Mouse (Mus musculus) skeletal muscle tissue, adult 2 months (tissue): ENCODE results near the gene Trim44.

Source experiments
- DNase-seq: peaks from one replicate; pipeline ENCODE4 v3.0.0-alpha.2; 2012; ENCODE audit warnings: low read depth, low spot score

Trim44 gene

DNA sequence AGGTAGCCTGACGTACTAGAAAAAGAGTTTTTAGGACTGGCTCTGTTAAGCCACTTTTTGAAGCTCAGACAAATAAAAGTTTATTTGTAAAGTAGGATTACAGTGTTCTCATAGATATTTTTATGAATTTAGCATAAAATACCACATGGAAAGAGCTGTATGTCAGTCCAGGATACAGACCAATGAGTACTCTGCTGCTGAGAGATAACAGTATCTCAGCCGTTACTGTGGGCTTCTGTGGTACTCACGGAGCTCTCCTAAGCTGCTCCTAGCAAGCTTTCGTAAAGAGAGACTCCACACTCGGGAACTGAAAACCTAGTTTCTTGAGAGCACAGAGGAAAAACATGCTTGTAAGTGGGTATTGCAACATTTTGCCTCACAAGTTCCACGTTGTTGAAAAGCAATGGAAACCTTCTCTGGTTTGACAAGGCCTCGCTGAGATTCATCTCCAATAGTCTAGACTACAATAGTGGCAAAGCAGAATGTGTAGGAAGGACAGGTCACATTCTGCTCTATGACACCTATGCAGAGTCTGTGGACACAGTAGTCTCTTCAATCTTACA lies 41.6 kb downstream of the Trim44 start:
- DNase-seq: no peak

DNA sequence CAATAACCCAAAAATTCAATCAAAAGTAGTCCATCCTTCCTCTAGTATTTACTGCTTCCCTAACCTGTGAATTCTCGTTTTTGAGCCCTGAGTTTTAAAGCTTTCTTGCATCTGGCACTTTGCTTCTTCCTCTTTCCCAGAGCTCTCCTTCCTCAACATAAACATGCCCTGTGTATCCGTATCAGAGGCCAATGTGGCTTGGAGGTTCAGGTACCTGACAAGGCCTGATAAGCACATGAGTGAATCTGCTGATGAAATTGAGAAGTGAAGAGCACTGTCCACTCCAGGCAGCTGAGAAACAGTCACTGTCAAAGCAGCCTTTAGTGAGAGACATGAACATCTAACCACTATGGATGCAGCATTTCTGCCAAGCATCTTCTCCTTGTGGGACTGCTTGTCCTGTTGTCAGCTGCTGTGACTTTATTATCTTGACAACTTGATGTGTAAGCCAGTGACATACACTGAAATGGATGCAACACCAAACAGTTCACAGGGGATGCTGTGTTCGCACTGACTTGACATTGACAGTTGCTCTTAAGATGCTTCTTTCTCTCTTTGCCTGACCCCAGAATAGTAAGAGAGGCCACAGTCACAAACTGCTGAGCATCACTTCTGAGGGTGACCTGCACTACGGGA lies 42.9 kb downstream of the Trim44 start:
- DNase-seq: no peak

DNA sequence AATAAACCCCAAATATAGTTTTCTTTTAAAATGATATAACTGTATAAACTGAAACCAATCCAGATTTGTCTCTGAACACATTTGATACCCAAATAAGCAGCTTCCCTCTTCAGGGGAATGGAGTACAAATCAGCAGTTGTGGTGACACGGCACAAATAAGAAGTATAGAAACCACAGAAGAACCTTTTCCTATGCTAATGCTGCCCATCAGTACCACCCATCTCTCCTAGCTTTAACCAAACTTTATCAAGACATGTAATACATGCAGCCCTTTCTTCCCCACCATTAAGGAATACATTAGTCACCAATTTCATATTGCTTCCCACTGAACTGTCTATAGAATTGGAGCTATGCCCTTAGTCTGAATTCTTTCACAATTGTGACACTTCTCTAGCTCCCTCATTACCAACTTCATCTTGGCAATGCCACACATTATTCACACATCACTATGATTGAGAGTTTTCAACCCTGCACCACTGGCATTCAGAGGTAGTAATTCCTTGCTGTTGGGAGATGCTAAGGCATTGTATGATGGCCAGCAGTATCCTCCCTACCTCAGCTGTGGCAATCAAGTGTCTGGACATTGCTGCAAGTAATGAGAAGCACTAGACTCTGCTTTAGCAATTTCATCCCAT lies 44.6 kb downstream of the Trim44 start:
- DNase-seq: no peak

DNA sequence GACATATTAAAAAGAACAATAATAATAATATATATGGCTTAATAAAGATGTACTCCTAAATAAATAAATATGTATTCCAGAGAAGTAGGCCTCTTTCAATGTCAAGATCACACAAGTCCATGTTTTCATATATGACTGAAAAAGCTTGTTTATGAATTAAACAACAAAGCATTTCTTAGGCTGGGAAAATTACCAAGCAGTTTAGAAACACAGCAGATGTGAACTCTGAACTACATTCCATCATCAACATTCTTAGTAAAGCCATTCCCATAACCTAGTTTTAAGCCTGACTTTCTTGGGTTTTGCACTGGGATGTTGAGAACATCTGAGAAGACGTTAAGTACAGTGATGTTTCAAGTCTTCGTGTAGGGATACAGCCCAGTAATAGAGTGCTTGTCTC lies 45.4 kb downstream of the Trim44 start:
- DNase-seq: no peak

DNA sequence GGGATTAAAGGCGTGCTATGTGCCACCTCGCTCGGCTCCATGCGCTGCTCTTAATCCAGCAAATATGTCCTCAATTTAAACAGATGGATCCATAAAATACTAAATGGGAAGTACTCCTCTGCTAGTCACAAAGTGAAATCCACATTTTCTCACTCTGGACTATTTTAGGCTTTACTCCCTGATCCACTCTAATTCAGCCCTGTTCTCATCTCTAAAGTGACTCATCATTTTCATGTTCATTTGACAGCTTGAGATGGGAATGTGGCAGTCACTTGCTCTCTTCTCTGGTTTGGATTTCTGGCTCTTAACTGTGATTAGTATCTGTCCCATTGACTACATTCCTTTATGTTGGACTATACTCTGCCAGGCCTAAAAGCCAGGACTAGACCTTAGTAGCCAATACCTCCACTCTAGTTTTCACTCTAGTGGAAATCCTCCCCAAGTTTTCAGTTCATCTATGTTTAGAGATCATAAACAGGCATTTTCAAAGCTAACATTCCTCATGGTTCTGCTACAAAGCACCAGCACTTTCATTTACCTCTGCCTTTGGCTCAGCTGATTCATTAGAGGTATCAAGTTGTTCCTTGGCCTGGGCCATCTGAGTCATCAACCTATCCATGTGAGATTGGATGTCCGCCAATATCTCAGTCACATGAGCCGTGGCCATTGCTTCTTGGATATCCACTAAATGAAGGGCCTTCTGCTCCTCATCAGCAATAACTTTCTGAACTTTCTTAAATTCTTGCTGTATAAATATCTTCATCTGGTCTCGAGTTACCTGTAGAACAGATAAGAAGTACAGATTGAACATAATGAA lies 50.5 kb downstream of the Trim44 start:
- DNase-seq: peak; percentile 69

DNA sequence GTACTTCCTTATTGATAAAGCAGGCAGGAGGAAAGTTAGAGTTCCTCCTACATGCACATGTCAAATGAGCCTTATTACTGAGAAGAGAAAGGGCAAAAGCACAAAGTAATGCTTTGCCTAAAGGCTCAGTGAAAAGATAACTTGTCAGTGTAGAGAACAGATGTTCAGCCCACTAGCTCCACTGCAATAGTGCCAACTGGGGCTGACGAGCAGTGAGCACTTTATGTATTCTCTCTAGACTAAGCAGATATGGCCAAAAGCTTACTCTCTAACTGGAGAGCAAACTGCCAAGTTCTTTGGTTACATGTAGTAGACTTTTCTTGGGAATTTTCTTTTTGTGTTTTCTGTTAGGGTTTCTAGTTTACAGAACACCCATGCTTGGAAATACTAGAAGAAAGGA lies 53.6 kb downstream of the Trim44 start:
- no peak for DNase-seq

DNA sequence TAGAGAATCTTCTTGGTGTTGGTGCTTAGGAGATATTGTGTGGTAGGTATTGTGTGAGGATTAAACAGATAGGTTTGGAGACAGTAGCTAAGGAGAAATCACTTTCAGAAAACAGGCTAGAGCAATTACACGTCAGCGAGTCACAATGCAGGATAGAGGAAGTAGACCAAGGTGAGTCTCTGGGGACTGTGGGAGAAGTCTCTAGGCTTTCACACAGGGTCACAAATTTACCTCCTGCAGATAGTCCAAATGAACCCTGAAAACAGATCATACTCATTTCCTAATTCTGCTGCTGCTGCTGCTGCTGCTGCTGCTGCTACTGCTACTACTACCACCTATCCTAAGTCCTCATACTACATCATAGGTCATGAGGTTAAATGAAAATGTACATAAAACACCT lies 66.2 kb downstream of the Trim44 start:
- DNase-seq: no peak

DNA sequence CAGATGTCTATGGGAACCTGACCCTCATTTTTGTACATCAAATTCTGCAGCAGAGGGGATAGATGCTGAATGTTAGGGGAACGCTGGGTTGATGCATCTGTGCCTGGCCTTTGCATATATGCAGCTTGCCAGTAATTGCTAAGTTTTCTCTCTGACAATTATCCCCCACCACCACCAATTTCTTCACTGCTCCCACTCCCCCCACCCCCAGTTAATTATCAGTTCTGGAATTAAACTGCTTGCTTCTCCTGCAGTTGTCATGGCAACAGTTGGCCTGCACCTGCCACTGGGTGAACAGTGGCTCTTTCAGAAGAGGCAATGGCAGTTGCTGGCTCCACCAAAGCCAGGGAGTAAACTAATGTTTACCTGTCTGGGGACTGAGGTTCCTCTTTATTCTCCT lies 70.8 kb downstream of the Trim44 start:
- DNase-seq: no peak

DNA sequence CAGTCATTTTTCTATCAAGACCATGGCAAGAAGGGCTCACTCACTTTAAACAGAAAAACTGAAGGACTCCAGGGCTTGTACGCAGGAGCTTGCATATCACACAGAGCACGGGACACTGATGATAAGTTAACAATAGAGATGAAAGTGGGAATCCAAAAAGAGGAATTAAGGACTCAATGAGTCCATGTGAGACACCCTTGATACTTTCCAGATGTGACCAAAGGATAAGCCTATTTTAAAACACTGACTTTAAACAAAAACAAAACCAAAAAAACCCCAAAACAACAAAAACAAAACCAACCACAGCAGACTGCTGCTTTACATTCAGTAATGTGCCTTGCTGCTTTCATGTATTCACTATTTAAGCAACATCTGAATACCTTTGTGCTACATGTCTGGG lies 75.7 kb downstream of the Trim44 start:
- no peak for DNase-seq

DNA sequence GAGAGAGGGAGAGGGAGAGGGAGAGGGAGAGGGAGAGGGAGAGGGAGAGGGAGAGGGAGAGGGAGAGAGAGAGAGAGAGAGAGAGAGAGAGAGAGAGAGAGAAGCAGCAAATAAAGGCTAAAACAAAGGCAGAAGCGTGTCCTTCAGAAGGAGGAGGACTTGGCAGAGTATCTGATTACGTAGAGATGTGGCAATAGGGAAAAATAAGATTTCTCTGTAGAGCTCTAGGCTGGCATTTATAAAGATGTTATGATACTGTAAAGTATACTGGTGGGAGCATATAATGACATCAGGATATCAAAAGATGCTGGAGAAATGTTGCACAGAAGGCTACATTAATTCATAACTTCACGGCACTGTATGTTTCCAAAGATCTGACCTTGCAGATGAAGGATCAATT lies 76.5 kb downstream of the Trim44 start:
- DNase-seq: no peak

DNA sequence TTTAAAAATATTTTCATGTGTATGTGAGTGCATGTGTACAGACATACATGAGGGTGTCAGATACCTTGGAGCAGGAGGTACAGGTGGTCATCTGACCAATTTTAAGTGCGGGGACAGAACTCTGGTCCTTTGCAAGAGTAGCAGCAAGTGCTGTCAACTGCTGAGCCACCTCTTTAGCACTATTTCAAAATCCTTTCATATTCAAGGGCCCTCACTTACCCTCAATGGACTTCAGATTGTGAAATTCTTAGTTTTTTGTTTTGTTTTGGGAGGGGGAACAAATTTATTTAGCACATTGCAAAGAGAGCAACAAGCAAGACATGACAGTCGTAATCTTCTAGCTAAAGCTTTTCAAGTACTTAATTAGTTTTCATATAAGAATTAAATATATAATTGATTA lies 81.7 kb downstream of the Trim44 start:
- no peak for DNase-seq

DNA sequence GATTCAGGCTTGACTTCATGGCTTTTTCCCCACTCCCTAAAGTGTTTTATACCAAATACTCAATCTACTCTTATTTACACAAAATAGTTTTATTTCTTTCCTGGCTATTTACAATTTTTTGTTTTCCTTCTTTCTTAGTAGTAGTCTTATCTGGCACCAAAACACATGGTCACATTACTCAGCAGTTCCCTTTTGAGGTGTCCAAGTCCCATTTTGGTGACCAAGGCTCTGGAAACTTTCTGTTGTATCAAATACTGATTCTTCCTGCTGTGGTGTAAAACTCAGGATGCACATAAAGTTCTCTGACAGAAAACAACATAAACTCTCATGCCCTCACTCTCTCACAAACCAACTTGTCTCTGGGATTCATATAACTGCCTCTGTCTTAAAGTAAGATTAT lies 83.3 kb downstream of the Trim44 start:
- DNase-seq: no peak

DNA sequence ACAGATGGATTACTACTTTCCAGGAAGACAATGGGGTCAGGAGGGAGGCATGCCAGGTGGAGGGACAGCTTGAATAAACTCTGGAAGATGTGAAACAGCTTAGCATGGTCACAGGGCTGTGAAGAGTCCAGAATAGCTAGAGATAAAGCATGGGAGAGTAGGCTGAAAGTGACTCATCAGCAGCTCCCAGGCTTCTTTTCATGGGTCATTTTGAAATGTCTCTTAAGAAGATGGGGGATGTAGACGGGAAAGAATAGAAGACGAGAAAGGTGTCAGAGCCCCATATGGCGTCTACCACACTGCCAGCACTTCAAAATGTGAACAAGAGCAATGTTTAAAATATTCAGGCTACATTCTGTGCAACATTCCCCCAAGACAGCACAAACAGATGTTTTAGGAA lies 91.1 kb downstream of the Trim44 start:
- no peak for DNase-seq

DNA sequence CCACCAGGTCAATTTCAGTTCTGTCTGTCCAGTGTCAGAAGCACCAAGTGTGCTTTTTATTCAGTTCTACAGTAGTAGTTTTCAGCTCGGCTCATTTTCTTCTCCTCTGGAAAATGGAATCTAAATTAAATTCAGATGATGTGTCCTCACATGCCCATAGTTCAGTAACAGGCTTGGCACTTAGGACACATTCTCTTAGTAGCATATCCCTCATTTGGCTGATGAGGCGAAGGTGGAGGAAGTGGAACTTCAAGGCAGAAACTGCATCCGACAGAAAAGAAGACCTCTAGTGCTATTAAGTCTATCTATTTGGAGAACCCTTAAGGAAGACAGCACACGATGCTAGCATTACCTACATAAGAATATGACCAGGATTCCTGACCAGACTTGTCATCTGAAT lies 92.5 kb downstream of the Trim44 start:
- no peak for DNase-seq

DNA sequence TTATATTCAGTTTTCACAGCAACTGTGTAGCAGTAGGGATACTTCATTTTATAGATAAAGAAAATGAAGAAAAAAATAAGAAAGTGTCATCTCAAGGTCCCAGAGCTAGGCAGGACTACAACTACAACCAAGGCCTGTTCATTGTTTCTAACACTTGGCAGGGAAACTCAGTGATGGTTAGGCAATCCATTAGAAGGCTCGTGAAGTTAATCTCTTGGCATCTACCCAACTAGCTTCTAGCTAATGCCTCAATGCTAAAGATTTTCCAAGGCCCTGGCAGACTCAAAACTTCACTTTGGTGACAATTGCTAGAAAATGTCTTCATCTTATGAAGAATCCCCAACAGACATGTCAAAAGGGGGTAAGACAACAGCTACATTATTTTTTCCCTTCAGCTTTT lies 93.0 kb downstream of the Trim44 start:
- no peak for DNase-seq

DNA sequence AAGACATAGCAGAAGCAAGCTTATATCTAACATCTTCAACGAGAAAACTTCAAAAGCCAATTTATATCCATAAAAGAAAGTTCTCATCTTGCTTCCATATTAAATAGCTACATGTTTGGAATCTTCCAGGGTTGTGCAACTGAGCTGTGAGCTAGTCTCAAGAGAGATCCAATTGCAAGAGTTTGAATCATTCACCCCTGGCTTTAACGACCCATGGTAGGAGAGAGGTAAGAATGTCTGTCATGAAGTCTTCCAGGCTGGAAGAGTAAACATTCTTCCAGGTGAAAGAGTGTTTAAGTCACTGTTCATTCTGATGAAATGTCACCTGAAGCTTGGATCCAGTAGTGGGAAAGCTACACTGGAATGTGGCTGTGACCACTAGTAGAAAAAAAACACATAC lies 93.6 kb downstream of the Trim44 start:
- no peak for DNase-seq

DNA sequence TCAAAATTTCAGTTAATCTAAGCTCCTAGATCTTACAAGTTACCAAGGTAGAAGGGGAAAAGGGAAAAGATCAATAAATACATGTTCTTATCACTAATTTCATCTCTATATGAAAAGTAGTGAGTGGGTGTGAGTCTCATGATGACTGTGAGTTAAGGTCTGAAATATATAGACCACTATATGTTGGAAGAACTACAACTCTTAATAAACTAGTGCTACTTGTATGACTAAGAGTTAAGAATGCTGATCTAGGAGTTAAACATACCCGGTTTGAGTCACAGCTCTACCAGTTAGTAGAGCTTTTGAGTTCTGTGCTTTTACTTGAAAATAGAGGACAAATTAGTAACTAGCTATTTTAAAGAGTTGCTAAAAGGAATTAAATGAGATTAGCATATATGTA lies 94.7 kb downstream of the Trim44 start:
- DNase-seq: no peak

DNA sequence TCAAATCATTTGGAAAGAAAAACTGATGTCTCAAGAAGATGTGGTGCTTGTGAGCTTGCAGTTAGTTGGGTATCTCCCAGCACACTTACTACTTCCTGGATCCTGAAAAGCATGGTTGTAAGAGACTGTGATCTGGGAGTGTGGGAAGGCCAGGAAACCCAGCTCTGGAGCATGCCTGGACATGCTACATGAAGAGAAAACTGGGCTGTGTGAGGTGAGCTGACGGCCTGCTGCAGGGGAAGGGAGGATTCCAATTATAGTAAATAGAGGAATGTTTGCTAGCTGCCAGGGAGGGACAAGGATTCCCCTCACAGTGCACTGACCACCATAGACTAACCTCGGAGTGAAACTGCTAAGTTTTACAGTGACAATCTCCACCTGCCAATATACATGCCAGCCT lies 104.4 kb downstream of the Trim44 start:
- DNase-seq: no peak

DNA sequence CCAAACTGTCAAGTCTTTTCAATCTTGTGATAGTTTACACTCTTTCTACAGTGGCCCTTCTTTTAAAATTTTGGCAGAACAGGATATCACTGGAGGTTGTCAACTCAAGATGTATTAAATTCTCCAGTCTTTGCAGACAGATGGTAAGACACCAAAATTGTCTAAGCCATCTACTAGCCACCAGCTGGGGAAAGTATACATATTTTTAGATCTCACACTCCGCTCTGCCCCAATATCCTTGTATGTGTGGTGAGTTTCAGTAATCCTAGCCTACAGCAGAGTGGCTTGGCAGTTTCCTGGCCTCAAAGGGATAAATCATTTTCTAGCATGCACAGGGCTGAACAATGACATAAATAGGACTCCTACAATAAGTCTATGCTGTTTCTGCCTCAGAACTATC lies 105.1 kb downstream of the Trim44 start:
- no peak for DNase-seq

DNA sequence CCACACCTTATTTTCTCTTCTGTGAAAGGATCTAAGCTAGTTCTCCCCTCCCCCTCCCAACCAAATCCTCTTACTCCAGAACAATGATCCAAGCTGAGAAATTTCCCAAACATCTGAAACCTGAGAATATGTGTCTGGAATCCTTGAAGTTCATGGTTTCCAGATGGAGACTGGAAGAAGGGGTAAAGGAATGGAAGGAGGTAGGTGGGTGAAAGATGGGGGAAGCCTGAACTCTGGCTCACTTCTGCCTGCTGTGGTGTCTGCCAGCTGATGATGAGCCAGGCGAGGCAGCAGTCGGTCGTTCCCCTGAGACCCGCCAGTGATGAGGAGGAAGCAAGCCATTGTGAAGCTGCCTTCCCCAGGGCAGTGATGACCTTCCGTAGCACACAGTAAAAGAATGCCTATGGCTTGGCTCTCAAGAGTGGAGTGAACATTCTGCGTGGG lies 112.8 kb downstream of the Trim44 start:
- DNase-seq: peak; percentile 59

DNA sequence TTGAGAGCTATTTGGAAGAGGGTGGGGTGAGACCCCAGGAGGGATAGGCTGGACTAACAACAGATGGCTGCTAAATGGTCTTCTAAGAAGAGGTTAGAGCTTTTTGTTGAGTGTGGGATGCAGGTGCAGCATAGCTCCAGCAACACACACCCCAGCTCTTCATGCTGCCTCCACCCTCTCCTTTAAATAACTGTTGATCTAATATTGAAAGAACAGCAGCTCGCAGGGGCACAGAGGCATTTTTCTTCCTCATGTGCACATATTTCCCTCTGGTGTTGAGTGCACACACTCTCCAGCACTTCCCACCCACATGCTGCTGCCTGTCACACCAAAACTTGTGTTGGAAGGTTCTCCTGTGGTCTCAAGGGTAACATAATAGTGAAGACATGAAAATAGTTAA lies 114.4 kb downstream of the Trim44 start:
- DNase-seq: no peak

DNA sequence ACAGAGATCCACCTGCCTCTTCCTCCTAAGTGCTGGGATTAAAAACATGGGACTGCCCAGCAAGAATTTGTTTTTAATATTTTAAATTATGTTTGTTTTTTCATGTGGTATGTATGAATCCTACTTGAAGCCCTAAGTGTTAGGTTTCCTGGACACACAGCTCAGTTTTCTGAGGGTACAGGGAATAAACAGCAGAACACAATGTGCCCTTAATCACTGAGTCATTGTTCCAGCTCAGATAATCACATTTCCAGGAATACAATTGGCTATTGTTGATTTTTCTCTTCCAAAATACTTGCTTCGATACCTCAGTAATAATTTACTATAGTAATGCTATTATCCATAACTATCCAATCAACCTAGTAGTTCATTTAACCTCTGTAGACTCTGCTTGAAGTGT lies 115.6 kb downstream of the Trim44 start:
- no peak for DNase-seq

DNA sequence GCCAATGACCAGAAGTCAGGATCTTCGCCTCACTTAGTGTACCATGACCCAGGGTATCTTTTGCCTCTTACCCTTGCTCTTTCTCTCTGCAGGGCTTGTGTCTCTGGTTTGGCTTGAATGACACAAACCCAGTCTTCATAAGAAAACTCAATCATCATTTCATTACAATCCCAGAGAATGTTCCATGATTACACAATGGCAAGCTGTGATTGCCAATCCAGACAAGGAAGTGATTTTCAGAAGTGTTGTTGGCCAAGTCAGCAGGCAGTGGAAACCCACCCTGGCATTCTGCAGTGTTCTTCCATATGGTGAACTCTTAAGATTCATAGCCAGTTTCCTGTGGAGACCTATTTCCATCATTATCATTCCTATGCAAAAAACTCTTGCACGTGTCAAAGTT lies 116.1 kb downstream of the Trim44 start:
- peak; percentile 34 for DNase-seq
